Mouse (Mus musculus) stomach, embryonic 15.5 days (tissue): ENCODE data around the gene Cercam. TPM values are rescaled to one million over a fixed set of nuclear protein-coding genes. Genes with fewer than 3 reads are reported as not detected.

Source experiments
- ATAC-seq: fragments of 200-750 bp; cut with Nextera tagmentation; 2 replicates; pipeline ENCODE4 v1.8.0; 2017; ENCODE audit warnings: low read depth, moderate number of reproducible peaks, moderate TSS enrichment; ENCODE audit not compliant: insufficient read depth, low FRiP score
- H3K27ac ChIP-seq: fragments of 300-500 bp; sonication (generic); 2 replicates; pipeline ENCODE4 v1.5.1; 2015; ENCODE audit warnings: mild to moderate bottlenecking, inconsistent platforms
- H3K27me3 ChIP-seq: fragments of 300-500 bp; sonication (generic); replicated peaks from 2 replicates; pipeline ENCODE4 v1.6.1; 2015; ENCODE audit warnings: inconsistent platforms
- H3K36me3 ChIP-seq: fragments of 300-500 bp; sonication (generic); 2 replicates; pipeline ENCODE4 v1.6.1; 2015; ENCODE audit warnings: inconsistent platforms
- H3K4me1 ChIP-seq: fragments of 300-500 bp; sonication (generic); 2 replicates; pipeline ENCODE4 v1.6.1; 2015; ENCODE audit warnings: inconsistent platforms
- H3K4me2 ChIP-seq: fragments of 300-500 bp; sonication (generic); 2 replicates; pipeline ENCODE4 v1.6.1; 2015; ENCODE audit warnings: mild to moderate bottlenecking, inconsistent platforms
- H3K4me3 ChIP-seq: fragments of 300-500 bp; sonication (generic); replicated peaks from 2 replicates; pipeline ENCODE4 v1.5.1; 2015; ENCODE audit warnings: inconsistent platforms
- H3K9ac ChIP-seq: fragments of 300-500 bp; sonication (generic); 2 replicates; pipeline ENCODE4 v1.6.1; 2015; ENCODE audit warnings: inconsistent platforms
- H3K9me3 ChIP-seq: fragments of 300-500 bp; sonication (generic); 2 replicates; pipeline ENCODE4 v1.6.1; 2016; ENCODE audit warnings: inconsistent platforms
- WGBS: fragments of 180-500 bp; shearing (Covaris S2); methylation state at CpG from one replicate; pipeline ENCODE4 v1.1.7; 2015; 5-methylcytosine and 5-hydroxymethylcytosine counted together
- polyA plus RNA-seq: library from polyadenylated mRNA; unstranded; fragments of >200 nt; fragmentation: Nextera tagmentation; extraction: Ambion mirVana; gene quantifications from 2 replicates; pipeline ENCODE4 v1.2.1, GENCODE M21; 2015

Gene Cercam
- polyA plus RNA-seq, 1 experiment from 2014 or later = 29.4 TPM

- H3K27me3 ChIP-seq = no peaks in the 10 kb centered on the region
- ATAC-seq = no peak
- H3K4me2 ChIP-seq = no peak overlapping the region
- no peak overlapping the region for H3K4me3 ChIP-seq
- no peak overlapping the region for H3K9ac ChIP-seq
- no peak overlapping the region for H3K27ac ChIP-seq
- no peaks in the 10 kb centered on the region for H3K36me3 ChIP-seq
- WGBS = 16% methylated on average over 19 of the region's 19 CpGs
- H3K9me3 ChIP-seq = no peaks in the 10 kb centered on the region
- H3K4me1 ChIP-seq = no peaks in the 10 kb centered on the region
These were observed 12.3 kb upstream of the Cercam start for GRCm38 (mm10) chr2:29856451-29857260.

GRCm38 (mm10) chr2:29857341-29857740 is 11.6 kb upstream of the Cercam start:
- H3K4me2 ChIP-seq = no peak overlapping the region
- H3K4me3 ChIP-seq = no peak overlapping the region
- no peak overlapping the region for H3K27ac ChIP-seq
- H3K4me1 ChIP-seq = no peaks in the 10 kb centered on the region
- H3K27me3 ChIP-seq = no peaks in the 10 kb centered on the region
- no peaks in the 10 kb centered on the region for H3K9me3 ChIP-seq
- no peak overlapping the region for H3K9ac ChIP-seq
- ATAC-seq = no peak
- 46% methylated on average over 2 of the region's 2 CpGs for WGBS
- H3K36me3 ChIP-seq = no peaks in the 10 kb centered on the region

GRCm38 (mm10) chr2:29857967-29858366 is 11.0 kb upstream of the Cercam start:
- Histone ChIP-seq H3K27me3 (no peaks in the 10 kb centered on the region), H3K4me3 (no peak overlapping the region), H3K9ac (no peak overlapping the region), H3K27ac (no peak overlapping the region), H3K36me3 (no peaks in the 10 kb centered on the region), H3K9me3 (no peaks in the 10 kb centered on the region), H3K4me2 (no peak overlapping the region), H3K4me1 (no peaks in the 10 kb centered on the region)
- ATAC-seq = no peak
- WGBS = 69% methylated on average over 5 of the region's 5 CpGs

GRCm38 (mm10) chr2:29858748-29859473 is 10.1 kb upstream of the Cercam start:
- ATAC-seq = no peak
- H3K27me3 ChIP-seq = no peaks in the 10 kb centered on the region
- no peak overlapping the region for H3K9ac ChIP-seq
- H3K4me3 ChIP-seq = no peak overlapping the region
- H3K4me2 ChIP-seq = no peak overlapping the region
- H3K9me3 ChIP-seq = no peaks in the 10 kb centered on the region
- H3K4me1 ChIP-seq = no peaks in the 10 kb centered on the region
- H3K36me3 ChIP-seq = no peaks in the 10 kb centered on the region
- WGBS = 11% methylated on average over 5 of the region's 5 CpGs
- H3K27ac ChIP-seq = no peak overlapping the region

GRCm38 (mm10) chr2:29865125-29865524 is 3.8 kb upstream of the Cercam start:
- no peaks in the 10 kb centered on the region for H3K27me3 ChIP-seq
- WGBS = 72% methylated on average over 4 of the region's 4 CpGs
- H3K9ac ChIP-seq = no peak overlapping the region
- H3K4me2 ChIP-seq = no peak overlapping the region
- H3K4me1 ChIP-seq = peaks cover 7% of the 10 kb centered on the region; the same call in 1 of the 2 replicates
- H3K9me3 ChIP-seq = no peaks in the 10 kb centered on the region
- H3K27ac ChIP-seq = no peak overlapping the region
- no peak for ATAC-seq
- H3K36me3 ChIP-seq = no peaks in the 10 kb centered on the region
- no peak overlapping the region for H3K4me3 ChIP-seq

GRCm38 (mm10) chr2:29869646-29870451 is 885 bp downstream of the Cercam start:
- peak; percentile 83 for ATAC-seq
- Histone ChIP-seq H3K27me3 (no peaks in the 10 kb centered on the region), H3K36me3 (no peaks in the 10 kb centered on the region), H3K9me3 (no peaks in the 10 kb centered on the region), H3K4me2 (peak overlapping the region; percentile 98), H3K27ac (peak overlapping the region; percentile 81), H3K4me1 (peaks cover 7% of the 10 kb centered on the region; the same call in 1 of the 2 replicates), H3K9ac (peak overlapping the region; percentile 57), H3K4me3 (peak overlapping the region; percentile 64)
- 4% methylated on average over 17 of the region's 17 CpGs for WGBS

GRCm38 (mm10) chr2:29872581-29873295 is 3.8 kb downstream of the Cercam start:
- WGBS = 89% methylated on average over 10 of the region's 10 CpGs
- ATAC-seq = no peak
- no peaks in the 10 kb centered on the region for H3K9me3 ChIP-seq

GRCm38 (mm10) chr2:29873801-29874200 is 4.8 kb downstream of the Cercam start:
- H3K4me2 ChIP-seq = no peak overlapping the region
- H3K9ac ChIP-seq = no peak overlapping the region
- WGBS = 87% methylated on average over 4 of the region's 4 CpGs
- no peaks in the 10 kb centered on the region for H3K9me3 ChIP-seq
- H3K27me3 ChIP-seq = no peaks in the 10 kb centered on the region
- no peak overlapping the region for H3K4me3 ChIP-seq
- ATAC-seq = no peak
- peaks cover 5% of the 10 kb centered on the region; the same call in 1 of the 2 replicates for H3K36me3 ChIP-seq
- no peak overlapping the region for H3K27ac ChIP-seq
- peaks cover 7% of the 10 kb centered on the region; the same call in 1 of the 2 replicates for H3K4me1 ChIP-seq

More at GRCm38 (mm10) chr2:29872581-29873295, 3.8 kb downstream of the Cercam start:
- no peak overlapping the region for H3K9ac ChIP-seq
- H3K4me2 ChIP-seq = no peak overlapping the region
- no peaks in the 10 kb centered on the region for H3K27me3 ChIP-seq
- H3K4me3 ChIP-seq = no peak overlapping the region
- no peak overlapping the region for H3K27ac ChIP-seq
- peaks cover 7% of the 10 kb centered on the region; the same call in 1 of the 2 replicates for H3K4me1 ChIP-seq
- H3K36me3 ChIP-seq = peaks cover 5% of the 10 kb centered on the region; the same call in 1 of the 2 replicates

GRCm38 (mm10) chr2:29878061-29878460 is 9.1 kb downstream of the Cercam start:
- ATAC-seq = no peak
- no peak overlapping the region for H3K4me2 ChIP-seq
- no peak overlapping the region for H3K4me3 ChIP-seq
- no peak overlapping the region for H3K9ac ChIP-seq
- H3K4me1 ChIP-seq = no peaks in the 10 kb centered on the region
- peaks cover 11% of the 10 kb centered on the region; the same call in 1 of the 2 replicates for H3K36me3 ChIP-seq
- no peaks in the 10 kb centered on the region for H3K27me3 ChIP-seq
- H3K9me3 ChIP-seq = no peaks in the 10 kb centered on the region
- 82% methylated on average over 4 of the region's 4 CpGs for WGBS
- no peak overlapping the region for H3K27ac ChIP-seq

GRCm38 (mm10) chr2:29879191-29879590 is 10.2 kb downstream of the Cercam start:
- H3K4me1 ChIP-seq = no peaks in the 10 kb centered on the region
- no peak overlapping the region for H3K4me2 ChIP-seq
- WGBS = 70% methylated on average over 8 of the region's 8 CpGs
- no peaks in the 10 kb centered on the region for H3K27me3 ChIP-seq
- peaks cover 11% of the 10 kb centered on the region; the same call in 1 of the 2 replicates for H3K36me3 ChIP-seq
- no peak overlapping the region for H3K4me3 ChIP-seq
- no peak for ATAC-seq
- H3K27ac ChIP-seq = no peak overlapping the region
- H3K9me3 ChIP-seq = no peaks in the 10 kb centered on the region
- H3K9ac ChIP-seq = no peak overlapping the region
